Mouse (Mus musculus) kidney, adult 11 months (tissue): ENCODE measurements around the gene Stx1a.

Source experiments
- DNase-seq: peaks from one replicate; pipeline ENCODE4 v3.0.0; 2022

Gene Stx1a

GRCm38 (mm10) chr5:135008671-135009589 is 14.4 kb upstream of the Stx1a start, which contains the start of gene Abhd11:
TSS of gene Abhd11 (plus strand) at chr5:135009152.
- DNase-seq: peak; percentile 100

- peak; percentile 94 for DNase-seq
Observed at GRCm38 (mm10) chr5:135009590-135010319, 13.5 kb upstream of the Stx1a start.

GRCm38 (mm10) chr5:135010320-135010709 is 13.0 kb upstream of the Stx1a start:
- DNase-seq: no peak

DNA sequence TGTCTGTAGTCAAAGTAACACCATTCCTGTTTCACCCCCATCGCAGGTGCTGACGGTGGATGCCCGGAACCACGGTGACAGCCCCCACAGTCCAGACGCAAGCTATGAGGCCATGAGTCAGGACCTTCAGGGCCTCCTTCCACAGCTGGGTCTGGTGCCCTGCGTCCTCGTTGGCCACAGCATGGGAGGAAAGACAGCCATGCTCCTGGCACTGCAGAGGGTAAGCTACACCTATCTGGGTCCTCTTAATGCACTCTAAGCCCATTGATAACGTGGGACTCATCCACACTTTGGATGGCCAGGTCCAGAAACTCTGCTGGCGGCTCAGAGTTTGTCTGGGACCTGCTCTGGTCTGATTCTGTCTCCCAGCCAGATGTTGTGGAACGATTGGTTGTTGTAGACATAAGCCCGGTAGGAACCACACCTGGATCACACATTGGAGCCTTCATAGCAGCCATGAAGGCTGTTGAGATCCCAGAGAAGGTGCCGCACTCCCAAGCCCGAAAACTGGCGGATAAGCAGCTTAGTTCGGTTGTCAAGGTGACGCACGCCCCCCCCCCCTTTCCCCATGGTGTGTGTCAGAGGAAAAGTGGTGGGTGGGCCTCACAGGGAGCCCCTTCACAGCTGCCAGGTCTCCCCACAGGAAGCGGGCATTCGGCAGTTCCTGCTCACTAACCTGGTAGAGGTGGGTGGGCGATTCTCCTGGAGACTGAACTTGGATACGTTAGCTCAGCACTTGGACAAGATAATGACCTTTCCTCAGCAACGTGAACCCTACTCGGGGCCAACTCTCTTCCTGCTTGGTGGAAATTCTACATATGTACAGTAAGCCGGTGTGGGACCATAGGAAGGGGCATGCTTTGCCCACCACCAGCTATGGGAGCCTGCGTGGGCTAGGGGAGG is 12.2 kb upstream of the Stx1a start:
- no peak for DNase-seq

DNA sequence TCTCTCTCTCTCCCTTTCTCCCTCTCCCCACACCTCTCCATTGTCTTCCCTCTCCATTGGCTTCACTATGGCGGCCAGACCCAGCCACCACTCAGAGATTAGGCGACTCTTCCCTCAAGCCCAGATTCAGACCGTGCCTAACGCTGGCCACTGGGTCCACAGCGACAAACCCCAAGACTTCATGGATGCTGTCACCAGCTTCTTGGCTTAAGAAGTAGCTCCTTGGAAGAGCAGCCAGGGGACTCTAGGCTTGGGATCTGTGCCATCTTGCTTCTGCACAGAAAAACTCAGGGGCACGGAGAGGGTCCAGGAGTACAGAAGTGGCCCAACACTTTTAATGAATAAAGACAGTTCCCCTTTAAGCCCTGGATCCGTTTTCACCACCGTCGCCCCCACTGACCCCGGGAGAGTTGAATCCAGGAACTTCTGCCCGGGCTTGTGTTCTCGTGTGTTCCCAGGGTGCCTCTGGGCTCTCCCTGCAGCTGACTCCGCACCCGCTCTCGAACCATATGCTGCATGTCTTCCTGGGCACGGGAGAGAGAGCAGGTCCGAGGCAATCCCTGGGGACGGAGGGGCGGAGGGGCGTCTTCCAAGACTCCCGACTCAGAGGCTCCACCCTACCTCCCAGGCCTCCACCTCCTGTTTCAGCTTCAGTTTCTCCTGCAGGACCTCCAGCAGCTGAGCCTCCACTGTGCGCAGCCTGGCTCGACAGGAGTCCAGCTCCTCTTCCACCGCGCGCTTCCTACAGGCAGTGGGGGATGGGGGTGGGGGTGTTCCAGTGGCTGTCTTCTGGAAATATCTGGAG is 11.3 kb upstream of the Stx1a start:
- no peak for DNase-seq

- peak; percentile 86 for DNase-seq
Observed at GRCm38 (mm10) chr5:135012671-135013441, 10.4 kb upstream of the Stx1a start.

DNA sequence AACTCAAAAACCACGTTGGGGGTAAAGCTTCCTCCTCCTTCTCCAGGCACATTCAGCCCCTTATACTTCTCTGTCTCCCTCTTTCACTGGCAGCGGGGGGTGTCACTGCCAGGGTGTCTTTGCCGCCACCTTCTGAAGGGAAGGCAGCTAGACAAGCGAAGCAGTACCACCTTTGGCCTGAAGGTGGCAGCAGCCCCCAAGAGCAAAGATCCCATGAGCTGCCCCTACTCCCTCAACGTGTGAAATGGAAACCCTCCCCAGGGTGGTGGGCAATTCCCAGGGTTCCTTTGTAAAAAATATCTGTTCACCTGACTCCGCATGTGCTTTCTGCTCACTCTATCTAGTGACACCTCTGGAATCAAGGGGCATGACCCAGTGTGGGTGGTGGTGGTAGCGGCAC is 7.8 kb upstream of the Stx1a start:
- peak; percentile 78 for DNase-seq

DNA sequence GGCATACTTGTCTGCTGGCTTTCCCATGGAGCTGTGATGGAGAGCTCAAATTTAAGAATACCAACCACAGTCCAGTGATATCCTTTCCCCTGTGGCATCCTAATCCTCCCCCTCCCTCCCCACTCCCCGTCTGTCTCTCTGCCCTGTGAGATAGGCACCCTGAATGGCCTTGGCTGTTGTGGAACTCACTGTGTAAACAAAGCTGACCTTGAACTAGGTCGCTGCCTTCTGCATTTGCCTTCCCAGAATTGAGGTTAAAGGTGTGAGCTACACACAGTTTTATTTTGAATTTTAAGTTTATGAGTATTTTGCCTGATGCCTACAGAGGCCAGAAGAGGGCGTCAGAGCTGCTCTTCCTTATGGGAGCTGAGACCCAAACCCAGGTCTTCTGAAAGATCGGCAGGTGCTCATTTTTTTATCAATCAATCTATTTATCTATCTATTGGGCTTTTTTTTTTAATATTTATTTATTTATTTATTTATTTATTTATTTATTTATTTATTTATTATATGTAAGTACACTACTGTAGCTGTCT is 7.0 kb upstream of the Stx1a start:
- no peak for DNase-seq

GRCm38 (mm10) chr5:135021814-135022213 is 1.5 kb upstream of the Stx1a start:
- DNase-seq: peak; percentile 88

- no peak for DNase-seq
Observed at GRCm38 (mm10) chr5:135024665-135025224, 1.5 kb downstream of the Stx1a start.

DNA sequence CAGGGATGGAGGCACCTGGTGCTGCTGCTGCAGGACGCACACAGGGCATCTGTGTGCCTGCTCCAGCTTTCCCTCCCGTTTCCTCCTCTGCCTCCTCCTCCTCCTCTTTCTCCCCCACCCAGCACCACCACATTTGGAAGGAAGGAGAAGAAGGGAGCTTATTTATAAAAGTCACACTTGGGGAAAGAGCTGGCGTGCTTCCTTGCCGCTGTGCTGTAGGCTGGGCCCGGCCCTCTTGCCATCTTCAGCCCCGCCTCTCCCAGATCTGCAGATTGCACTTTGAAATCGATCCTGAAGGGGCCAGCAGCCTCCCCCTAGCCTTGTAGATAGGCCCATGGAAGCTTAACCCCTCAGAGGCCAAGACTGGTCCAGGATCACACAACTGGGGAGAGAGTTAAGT is 2.6 kb downstream of the Stx1a start:
- no peak for DNase-seq

- no peak for DNase-seq
Observed at GRCm38 (mm10) chr5:135029007-135029854, 5.9 kb downstream of the Stx1a start.

GRCm38 (mm10) chr5:135032581-135032980 is 9.3 kb downstream of the Stx1a start:
- no peak for DNase-seq

DNA sequence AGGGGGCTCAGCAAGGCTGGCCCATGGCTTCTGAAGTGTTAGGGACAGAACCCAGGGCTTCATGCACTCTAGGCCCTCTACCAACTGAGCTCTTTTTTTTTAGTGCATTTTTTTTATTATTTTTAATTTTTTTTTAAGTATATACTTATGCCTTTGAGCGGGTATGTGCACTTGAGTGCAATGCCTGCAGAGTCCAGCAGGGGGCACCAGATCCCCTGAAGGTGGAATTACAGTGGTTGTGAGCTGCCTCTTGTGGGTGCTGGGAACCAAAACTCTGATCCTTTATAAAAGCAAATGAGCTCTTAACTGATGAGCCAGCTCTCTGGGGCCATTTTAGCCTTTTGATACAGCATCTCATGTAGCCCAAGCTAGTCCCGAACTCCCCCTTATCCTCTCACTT is 11.3 kb downstream of the Stx1a start:
- DNase-seq: no peak

DNA sequence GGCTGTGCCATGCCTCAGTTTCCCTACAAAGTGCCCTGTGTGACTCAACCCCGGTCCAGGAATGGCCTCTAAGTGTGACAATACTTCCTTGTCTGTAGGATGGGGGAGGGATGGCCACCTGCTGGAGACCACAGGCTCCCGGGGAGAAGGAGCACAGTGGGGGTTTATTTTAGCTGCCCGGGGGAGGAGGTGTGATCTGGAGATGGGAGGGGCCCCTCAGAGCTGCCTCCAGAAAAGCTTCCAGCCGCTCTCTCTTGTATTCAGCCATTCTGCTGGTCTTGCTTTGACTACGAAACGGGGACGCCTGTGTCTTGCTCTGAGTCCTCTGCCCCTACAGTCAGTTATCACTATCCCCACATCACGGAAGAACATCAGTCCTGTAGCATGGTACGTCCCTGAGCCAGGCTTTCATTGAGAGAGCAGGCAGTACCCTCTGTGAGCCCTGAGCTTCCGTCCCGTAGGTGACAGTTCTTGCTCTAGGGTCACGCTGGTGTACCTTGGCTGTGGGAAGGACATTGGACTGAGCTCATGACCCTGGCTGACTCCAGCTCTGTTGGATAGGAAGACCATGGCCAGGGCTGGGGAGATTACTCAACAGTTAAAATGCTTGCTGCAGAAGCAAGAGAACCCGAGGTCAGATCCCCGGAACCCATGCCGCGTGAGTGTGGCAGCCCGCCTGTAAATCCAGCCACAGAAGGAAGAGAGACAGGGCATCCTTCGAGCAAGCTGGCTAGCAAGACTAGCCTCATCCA is 12.5 kb downstream of the Stx1a start:
- DNase-seq: peak; percentile 53

GRCm38 (mm10) chr5:135037946-135038345 is 14.7 kb downstream of the Stx1a start:
- DNase-seq: no peak

DNA sequence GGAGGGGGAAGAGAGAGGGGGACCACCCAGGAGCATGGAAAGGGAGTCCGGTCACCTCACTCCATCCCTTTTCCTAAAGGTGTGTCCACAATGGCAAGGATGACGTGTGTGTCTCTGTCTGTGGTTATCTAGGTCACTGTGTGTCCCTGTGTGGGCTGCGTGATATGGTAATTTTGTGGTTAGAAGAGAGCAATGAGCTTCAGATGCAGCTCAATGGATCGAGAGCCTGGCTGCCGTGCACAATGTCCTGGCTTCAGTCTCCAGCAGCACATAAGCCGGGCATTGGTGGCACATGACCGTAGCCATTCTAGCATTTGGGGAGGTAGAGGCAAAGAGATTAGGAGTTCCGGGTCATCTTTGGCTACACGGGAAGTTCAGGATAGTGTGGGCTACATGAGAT is 16.3 kb downstream of the Stx1a start:
- DNase-seq: no peak

DNA sequence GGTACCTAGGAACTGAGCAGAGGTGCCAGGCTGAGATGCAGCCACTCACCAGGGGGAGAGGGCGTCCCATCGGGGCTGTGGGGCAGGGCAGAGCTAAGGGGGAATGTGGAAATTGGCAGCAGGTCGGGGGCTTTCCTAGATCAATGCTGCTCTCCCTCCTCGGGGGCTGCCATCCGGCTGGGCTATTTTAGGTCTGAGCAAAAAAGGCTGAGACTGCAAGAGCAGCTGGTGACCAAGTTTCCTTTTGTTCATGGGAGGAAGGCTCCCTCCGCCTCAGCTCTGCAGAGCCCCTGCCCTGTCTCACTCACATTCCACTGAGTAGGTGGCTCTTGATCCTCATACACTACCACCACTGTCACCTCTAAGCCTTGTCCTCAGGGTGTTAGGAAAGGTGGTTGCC is 16.8 kb downstream of the Stx1a start:
- DNase-seq: no peak

DNA sequence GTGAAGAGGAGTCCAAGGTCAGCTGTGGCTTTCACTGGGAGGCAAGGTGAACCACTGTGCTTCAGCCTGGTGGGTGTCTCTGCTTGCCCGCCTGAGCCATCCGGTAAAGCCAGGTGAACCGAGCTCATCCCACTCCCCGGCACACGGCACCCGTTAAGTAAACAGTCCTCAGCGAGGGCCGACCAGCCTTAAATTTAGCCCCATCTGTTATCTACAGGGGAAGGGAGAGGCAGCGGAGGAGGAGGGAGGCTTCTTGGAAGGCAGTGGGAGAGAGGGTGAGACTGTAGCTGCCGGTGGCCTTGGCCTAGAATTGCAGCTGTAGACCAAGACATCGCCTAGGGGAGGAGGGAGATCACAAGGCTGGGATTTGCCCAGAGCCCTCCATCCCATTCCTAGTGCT is 17.5 kb downstream of the Stx1a start:
- no peak for DNase-seq
